Mouse (Mus musculus) kidney, adult 11 months (tissue): ENCODE data around the gene Yif1a.
A peak's percentile ranks its signal among the peaks of the same experiment; 100 is the strongest.

Experiments used
- DNase-seq: peaks from one replicate; pipeline ENCODE4 v3.0.0; 2022

Gene Yif1a

DNA sequence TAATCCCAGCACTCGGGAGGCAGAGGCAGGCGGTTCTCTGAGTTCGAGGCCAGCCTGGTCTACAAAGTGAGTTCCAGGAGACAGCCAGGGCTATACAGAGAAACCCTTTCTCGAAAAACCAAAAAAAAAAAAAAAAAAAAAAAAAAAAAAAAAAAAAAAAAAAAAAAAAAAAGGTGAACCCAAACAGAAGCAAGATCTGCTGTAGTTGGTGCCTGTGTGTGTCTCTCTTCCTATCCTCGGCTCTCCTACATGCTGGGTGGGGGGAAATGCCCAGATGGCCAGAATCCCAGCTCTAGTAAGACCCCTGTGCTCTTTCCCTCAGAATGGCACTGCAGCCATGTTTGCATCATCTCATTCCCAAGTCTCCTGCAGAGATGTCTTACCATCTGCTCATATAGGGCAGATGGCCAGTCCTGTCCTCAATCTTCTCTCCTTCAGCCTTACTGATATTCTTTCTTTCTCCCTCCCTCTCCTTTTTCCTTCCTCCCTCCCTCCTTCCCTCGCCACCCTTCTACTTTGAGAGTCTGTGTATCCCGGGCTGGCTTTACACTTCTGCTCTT is 35.8 kb downstream of the Yif1a start:
- DNase-seq, result no peak

DNA sequence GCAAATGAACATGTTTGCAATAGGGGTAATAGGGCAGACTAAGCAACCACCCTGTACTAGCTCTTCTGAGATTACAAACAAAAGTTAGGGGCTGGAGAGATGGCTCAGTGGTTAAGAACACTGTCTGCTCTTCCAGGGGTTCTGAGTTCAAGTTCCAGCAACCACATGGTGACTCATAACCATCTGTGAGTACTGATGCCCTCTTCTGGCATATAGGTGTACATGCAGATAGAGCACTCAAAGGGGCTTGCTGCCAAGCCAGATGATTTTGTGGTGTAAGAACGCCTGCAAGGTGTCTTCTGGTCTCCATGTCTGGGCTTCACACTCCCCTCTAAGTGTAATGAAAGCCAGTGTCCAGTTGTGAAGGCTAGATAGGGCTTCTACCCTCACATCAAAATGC is 41.4 kb downstream of the Yif1a start:
- DNase-seq, result no peak

DNA sequence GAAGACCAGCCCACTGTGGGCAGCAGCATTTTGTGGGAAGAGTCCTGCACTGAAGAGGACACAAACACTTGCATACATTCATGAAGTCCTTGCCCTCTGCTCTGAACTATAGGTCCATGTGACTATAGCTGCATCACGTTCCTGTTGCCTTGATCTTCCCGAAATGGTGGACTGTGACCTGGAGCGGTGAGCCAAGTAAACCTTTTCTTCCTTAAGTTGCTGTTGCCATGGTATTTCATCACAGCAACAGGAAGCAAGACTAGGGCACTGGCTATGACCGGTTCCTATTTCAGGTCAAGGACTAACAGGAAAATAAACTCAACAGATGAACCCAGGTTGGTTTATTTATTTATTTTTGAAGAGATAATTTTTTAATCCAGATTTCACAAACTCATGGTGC is 42.9 kb downstream of the Yif1a start:
- DNase-seq, result no peak

DNA sequence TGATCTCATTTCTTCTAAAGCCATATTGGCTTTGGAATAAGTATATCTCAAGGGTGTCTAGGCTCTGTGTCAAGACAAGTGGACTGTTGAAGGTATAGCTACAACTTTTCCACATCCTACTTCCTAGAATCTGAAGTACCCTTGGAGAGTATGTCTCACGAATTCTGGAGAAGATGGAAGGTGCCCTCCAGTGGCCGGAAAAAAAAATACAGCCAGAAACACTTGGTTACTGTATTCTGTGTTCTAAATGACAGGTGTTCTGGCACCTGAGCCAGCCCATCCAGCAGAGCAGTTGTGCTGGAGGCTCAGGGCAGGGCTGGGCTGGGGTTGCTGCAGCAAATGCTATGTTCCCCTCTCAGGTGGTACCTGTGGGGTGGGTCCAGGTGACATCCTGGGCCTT is 51.3 kb downstream of the Yif1a start:
- DNase-seq, result peak; percentile 51
